Mouse (Mus musculus) layer of hippocampus, adult 2 months (tissue): ENCODE data around the gene Olfr222. TPM values are rescaled to one million over a fixed set of nuclear protein-coding genes. Genes with fewer than 3 reads are reported as not detected.

Experiments used
- DNase-seq, 2 experiments: peaks; one replicate each; pipeline ENCODE4 v3.0.0; 2022; ENCODE audit warnings: low spot score in 2 of 2
- H3K27ac ChIP-seq: fragments of 200-600 bp; 2 replicates; pipeline ENCODE4 v1.8.1; 2022
- H3K4me3 ChIP-seq: fragments of 200-600 bp; 2 replicates; pipeline ENCODE4 v1.8.1; 2022; ENCODE audit warnings: mild to moderate bottlenecking
- CTCF ChIP-seq: fragments of 200-600 bp; conservative IDR thresholded peaks from 2 replicates; pipeline ENCODE4 v1.8.1; 2022; ENCODE audit warnings: antibody characterized with exemption, mild to moderate bottlenecking, moderate library complexity
- total RNA-seq, 2 experiments: library from RNA; stranded (reverse); gene quantifications; 2 replicates each; pipeline ENCODE4 v1.2.3; 2021

The Olfr222 gene
- total RNA-seq, 2 experiments from 2014 or later, result not detected

DNA sequence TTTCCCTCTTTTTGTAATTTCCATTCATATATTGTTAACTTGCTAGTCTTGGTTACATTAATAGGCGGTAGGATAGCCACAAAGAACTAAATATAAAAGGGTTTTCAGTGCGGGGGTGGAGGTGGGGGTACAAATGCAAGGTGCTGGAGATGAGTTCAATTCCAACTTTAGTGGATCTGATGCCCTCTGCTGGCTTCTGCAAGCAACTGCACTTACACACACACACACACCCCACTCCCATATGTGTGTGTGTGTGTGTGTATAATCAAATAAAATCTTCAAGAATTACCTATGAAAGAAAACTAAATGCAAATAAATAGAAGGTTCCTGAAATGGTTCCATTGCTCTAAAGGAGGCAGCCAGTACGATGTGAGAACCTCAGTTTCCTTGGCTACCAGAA is 6.7 kb downstream of the Olfr222 start:
- DNase-seq, result no peak
- no peak overlapping the region for H3K4me3 ChIP-seq
- TF ChIP-seq CTCF, result peak; percentile 79
- H3K27ac ChIP-seq, result no peak overlapping the region

DNA sequence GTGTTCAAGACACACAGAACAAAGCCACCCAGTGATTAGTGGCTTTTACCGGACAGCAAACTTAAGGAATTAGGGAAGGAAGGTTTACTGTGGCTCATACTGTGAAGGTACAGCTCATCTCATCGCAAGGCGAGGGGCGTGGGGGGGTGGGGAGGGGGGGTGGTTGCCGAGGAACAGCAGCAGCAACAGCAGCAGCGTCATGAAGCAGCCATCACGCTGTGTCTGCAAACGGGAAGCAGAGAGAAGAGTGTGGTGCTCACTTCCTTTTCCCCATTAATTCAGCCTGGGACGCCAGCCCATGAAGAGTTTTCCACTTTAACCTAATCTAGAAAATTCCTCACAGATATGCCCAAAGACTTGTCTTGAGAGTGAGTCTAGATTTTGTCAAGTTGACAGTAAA is 13.2 kb downstream of the Olfr222 start:
- DNase-seq, result no peak
- no peak for TF ChIP-seq CTCF
- H3K27ac ChIP-seq, result no peak overlapping the region
- H3K4me3 ChIP-seq, result no peak overlapping the region

DNA sequence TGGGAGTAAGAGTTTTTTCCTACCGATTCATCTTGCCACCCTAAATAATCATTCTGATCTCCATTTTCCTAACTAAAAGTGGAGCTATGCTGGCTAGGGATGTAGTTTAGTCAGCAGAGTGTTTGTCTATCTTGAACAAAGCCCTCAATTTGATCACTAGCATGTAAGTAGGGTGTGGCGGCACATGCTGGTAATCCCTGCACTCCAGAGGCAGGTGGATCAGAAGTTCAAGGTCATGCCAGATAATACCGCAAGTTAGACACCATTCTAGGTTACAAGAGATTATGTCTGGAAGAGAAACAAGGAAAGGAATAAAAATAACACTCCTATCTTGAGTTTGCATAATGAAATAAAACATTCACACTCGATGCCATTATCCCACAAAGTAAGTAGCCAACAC is 13.7 kb downstream of the Olfr222 start:
- DNase-seq, result no peak
- TF ChIP-seq CTCF, result no peak
- no peak overlapping the region for H3K4me3 ChIP-seq
- H3K27ac ChIP-seq, result no peak overlapping the region

DNA sequence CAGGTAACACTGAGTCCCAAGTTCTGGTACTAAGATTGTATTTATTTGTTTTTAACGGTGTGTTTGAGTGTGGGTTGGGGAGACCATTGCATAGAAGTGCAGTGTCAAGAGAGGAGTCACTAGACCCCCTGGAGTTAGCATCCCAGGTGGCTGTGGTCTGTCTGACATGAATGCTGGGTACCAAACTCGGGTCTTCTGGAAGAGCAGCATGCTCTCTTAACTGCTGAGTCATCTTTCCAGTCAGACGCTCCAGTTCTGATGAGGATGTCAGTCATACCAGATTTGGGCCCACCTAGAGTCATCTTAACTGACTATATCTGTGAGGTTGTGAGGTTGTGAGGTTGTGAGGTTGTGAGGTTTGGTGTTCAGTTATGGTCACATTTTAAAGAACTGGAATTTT is 15.1 kb downstream of the Olfr222 start:
- no peak overlapping the region for H3K4me3 ChIP-seq
- no peak for DNase-seq
- no peak for TF ChIP-seq CTCF
- H3K27ac ChIP-seq, result no peak overlapping the region

DNA sequence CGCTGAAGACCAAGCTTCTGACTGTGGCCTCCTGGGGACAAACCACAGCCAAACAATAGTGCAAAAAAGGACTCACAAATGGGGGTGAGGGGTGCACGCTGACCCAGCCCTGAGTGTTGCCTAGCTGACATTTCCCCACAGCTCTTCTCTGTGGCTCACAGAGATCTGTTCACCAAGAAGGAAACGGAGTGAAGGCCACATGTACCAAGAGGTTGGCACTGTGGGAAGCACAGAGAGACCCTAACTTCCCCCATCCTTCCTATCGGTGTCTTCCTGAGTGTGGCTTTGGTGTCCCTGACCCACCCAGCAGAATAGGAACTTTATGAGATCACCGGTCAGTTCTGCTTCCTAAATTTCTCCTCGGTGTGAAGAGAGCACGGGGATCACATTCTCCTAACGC is 21.5 kb downstream of the Olfr222 start:
- no peak overlapping the region for H3K4me3 ChIP-seq
- TF ChIP-seq CTCF, result no peak
- no peak for DNase-seq
- H3K27ac ChIP-seq, result no peak overlapping the region

DNA sequence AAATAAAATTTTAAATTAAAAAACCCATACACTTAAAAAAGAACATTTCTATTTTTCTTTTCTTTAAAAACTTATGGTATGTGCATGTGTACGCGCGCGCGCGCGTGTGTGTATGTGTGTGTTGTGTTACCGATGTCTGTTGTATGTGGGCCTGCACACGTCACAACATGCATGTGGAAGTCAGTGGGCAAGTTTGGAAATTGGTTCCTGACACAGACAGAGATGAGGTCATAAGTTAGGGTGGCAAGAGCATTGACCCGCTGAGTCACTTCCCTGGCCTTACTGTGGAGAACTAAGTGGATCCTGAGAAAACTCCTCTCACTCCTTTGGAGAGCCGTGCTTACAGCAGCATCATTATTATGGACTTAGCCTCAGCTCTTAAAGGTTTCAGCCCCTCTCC is 21.9 kb downstream of the Olfr222 start:
- no peak for DNase-seq
- no peak for TF ChIP-seq CTCF
- Histone ChIP-seq H3K27ac (no peak overlapping the region), H3K4me3 (no peak overlapping the region)

DNA sequence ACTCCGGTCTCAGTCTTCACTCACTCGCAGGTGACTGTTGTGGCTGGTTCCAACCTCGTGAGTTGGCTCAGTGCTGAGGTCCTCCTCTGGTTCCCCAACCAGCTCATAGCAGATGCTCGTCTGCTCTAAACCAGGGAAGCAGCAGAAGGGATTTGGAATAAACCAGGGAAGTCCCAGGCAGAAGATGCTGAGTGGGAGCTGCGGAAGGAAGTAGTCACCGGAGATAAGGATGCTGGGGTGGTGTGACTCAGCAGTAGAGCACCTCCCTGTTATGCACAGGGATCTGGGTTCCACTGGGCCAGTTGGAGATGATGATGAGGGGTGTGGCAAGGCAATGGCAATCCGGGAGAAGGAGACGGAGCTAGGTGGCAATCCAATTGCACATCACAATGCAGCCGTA is 32.0 kb downstream of the Olfr222 start:
- no peak overlapping the region for H3K4me3 ChIP-seq
- DNase-seq, result peak; percentile 11 to 53
- H3K27ac ChIP-seq, result no peak overlapping the region
- no peak for TF ChIP-seq CTCF

DNA sequence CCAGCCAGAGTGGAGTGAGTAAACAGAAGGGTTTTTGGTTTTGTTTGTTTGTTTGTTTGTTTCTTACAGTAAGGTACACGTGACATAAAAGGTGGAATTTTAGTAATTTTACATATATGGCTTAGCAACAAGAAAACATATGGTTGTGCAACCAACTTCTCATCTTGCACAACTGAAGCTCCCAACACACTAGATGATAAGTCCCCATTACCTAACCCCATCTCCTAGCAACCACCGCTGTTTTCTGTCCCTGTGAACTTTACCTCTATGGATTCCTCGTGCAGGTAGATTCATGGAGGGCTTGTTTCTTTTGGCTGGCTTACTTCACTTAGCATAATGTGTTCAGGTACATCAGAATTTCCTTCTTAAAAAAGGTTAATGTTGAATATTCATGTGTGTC is 32.7 kb downstream of the Olfr222 start:
- H3K27ac ChIP-seq, result no peak overlapping the region
- no peak overlapping the region for H3K4me3 ChIP-seq
- TF ChIP-seq CTCF, result no peak
- DNase-seq, result no peak

DNA sequence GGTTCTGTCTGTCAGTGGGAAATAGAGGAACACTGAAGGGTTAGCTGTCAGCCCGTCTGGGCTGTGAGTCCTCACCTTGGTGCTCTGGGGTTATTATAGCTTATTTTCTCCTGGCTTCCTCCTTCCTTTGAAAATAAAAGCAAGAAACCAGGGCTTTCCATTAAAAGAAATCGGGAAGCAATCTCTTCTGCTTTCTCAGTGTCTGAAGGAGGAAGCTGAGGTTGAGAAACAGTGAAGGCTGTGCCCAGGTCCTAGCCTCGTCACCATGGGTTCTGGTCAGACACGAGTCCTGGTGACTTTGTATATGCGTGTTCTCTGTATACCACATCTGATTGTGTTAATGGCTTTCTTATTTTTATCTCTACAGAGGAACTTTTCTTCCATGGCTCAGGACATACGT is 33.6 kb downstream of the Olfr222 start:
- no peak overlapping the region for H3K4me3 ChIP-seq
- no peak for DNase-seq
- TF ChIP-seq CTCF, result no peak
- H3K27ac ChIP-seq, result no peak overlapping the region

DNA sequence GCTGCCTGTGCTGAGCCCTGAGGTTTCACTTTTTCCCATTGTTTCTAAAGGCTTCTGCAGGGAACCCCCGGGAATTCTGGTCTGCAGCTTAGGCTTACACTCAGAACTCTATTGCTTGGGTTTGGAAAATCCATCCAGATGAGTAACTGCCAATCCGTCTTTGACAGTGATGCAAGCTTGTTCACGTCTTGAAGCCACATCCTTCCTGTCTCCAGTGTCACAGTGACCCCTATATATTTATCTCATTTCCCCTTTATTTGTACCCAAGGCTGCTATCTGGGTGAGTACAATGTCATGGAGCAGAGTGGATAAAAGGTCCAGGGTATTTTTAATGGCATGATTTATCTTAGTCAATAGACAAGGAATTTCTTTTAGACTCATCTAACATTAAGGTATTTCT is 34.7 kb downstream of the Olfr222 start, which contains the start of gene Nlrp3:
TSS of gene Nlrp3 (plus strand) at position 245 of the 400 bp plus-strand sequence.
- no peak for TF ChIP-seq CTCF
- DNase-seq, result no peak
- Histone ChIP-seq H3K4me3 (no peak within 1 kb of the TSS; the same call in 1 of the 2 replicates), H3K27ac (peak within 1 kb of the TSS; percentile 28; the same call in 1 of the 2 replicates)

DNA sequence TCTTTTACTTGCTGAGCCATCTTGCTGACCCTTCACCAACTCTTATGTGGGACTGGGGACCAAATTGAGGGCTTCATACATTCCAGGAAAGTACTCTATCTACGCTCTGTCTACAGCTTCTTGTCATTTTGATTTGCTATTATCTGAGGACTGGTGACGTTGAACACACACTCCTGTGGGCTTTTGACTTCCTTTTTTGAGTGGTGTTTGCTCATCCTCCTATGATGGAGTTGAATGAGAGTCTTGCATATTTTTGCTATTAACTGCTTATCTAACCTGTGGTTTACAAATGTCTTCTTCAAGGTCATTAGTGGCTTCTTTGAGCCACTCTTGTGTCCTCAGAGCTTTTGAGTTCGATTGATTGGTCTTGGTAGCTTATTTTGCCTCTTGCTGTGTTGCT is 35.9 kb downstream of the Olfr222 start:
- no peak for DNase-seq
- Histone ChIP-seq H3K27ac (no peak overlapping the region), H3K4me3 (no peak overlapping the region)
- TF ChIP-seq CTCF, result no peak

DNA sequence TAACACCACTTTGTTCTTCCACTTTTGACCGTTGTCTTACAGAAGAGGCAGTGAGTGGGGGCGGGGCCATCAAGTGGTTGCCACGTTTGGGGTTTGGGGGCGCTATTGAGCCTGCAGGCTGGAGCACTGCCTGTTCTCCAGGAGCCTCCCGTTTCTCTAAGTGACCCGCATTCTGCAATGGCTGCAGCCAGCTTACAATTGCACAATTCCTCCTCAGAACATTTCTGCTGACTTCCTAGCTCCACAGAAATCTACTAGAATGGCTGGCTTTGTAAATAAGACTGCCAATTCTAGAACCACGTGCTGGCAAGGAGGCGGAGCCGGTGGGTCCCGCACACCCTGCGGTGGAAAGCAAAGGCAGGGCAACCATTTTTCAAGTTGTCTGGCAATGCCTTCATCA is 37.6 kb downstream of the Olfr222 start:
- DNase-seq, result peak in 1 of 2 experiments; percentile 32
- H3K4me3 ChIP-seq, result no peak overlapping the region; the same call in 1 of the 2 replicates
- H3K27ac ChIP-seq, result no peak overlapping the region
- TF ChIP-seq CTCF, result peak; percentile 65

DNA sequence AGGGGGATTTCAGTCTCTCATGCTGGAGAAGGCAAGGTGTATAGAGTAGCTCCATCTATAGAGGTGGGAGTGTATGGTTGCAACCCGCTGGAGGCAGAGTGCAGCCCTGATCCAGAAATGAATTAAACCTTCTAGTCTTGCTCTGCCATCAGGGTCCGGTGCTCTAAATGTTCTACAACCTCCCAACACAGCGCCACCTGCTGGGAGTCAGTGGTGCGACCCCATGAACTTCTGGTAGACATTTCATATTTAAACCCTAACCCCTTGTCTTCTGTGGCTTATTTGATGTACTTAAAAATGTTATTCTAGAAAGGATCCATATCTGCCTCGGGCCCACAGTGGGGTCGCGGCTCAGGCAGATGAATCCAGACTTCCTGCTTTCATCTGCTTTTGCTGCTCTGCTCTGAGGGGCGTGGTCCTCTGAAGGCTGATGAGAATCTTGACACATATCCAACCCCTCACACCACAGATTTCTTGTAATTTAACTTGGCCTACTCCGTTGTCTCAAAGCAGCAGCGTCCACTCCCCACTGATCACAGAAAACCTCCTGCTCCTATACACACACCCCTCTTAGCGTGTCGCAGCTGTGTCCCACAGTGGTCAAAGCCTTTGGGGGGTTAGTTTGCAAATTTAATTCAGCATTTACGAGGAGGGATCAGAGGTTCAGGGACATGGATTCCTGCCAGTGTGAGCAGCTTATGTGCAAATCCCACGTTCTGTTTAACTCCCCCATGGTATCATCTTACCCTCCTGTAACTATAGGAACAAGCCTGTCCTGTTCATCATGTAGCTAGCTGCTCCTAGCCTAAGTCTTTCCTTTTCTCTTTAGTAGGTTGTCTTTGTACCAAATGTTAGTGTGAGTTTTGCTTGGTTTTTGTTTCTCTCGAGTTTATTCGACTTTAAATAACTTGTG is 38.6 kb downstream of the Olfr222 start:
- no peak overlapping the region for H3K27ac ChIP-seq
- no peak for DNase-seq

DNA sequence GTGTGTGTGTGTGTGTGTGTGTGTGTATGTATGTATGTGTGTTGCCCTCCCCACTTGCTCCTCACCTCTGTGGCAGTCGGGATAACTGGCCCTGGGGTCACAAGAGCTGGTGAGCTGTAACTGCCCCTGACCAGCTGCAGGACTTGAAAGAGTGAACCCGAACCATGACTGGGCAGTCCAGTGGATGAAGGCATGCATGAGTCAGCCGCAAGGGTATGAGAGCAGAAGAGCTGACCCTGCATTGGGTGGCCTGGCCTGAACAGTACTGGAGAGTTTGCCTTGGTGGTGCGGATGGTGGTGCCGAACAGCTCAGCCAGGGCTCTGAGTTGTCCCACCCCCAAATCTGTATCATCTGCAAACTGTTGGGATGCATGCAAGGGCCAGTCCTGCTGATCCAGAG is 44.5 kb downstream of the Olfr222 start:
- DNase-seq, result no peak
- Histone ChIP-seq H3K27ac (no peak overlapping the region), H3K4me3 (no peak overlapping the region)
- no peak for TF ChIP-seq CTCF

More for the DNA sequence above, 38.6 kb downstream of the Olfr222 start:
- no peak overlapping the region for H3K4me3 ChIP-seq
- peak; percentile 72 for TF ChIP-seq CTCF
